Mouse (Mus musculus): ENCODE measurements around the gene Derl2.
A peak's percentile ranks its signal among the peaks of the same experiment; 100 is the strongest.

DNA sequence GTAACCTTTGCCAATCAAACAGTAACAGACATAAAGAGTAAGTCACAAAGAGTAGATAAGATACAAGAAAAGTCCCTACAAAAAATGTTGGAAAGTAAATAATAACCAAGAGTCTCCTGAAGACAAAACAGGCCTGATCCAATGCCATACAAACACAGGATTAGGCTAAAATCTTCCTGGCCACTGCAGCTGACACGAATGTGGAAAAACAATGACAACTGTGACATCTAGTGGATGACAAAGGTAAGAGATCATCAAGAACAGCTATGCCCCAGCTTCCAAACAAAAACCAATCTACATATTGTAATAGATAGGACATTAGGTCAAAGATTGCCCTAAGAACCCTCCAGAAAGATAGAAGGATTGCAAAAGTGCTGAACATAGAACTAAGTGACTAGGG, 32.9 kb upstream of the Derl2 start:
- TF ChIP-seq CTCF (IDR thresholded peaks at IDR 0.05; ENCODE audit: extremely low read depth, insufficient read depth, low read length) = peak; percentile 48; the same call in 1 of the 2 replicates
- TF ChIP-seq POLR2A (IDR thresholded peaks at IDR 0.05; ENCODE audit: extremely low read depth, insufficient read depth, low read length) = no peak
